Mouse (Mus musculus) midbrain, embryonic 14.5 days (tissue): ENCODE results near the gene Pon1. TPM values are rescaled to one million over a fixed set of nuclear protein-coding genes. Genes with fewer than 3 reads are reported as not detected.
"Not testable (repeated sequence)": the region's sequence is repeated elsewhere in the genome, so short reads cannot be mapped to it uniquely, and the experiment has no call there.

ENCODE experiments used
- ATAC-seq: fragments of 200-750 bp; cut with Nextera tagmentation; 2 replicates; pipeline ENCODE4 v1.8.0; 2017; ENCODE audit warnings: moderate number of reproducible peaks, moderate library complexity; ENCODE audit not compliant: low FRiP score, low TSS enrichment
- DNase-seq: peaks from one replicate; pipeline ENCODE4 v3.0.0-alpha.2; 2015
- H3K27ac ChIP-seq: fragments of 300-500 bp; sonication (generic); replicated peaks from 2 replicates; pipeline ENCODE4 v1.5.1; 2014; ENCODE audit warnings: mild to moderate bottlenecking, low read depth, low read length, moderate library complexity
- H3K27me3 ChIP-seq: fragments of 300-500 bp; sonication (generic); 2 replicates; pipeline ENCODE4 v1.6.1; 2014; ENCODE audit warnings: low read length, control low read depth, mixed read lengths; ENCODE audit not compliant: control insufficient read depth, insufficient read depth
- H3K36me3 ChIP-seq: fragments of 300-500 bp; sonication (generic); 2 replicates; pipeline ENCODE4 v1.6.1; 2014; ENCODE audit warnings: low read length, control low read depth; ENCODE audit not compliant: control insufficient read depth, insufficient read depth
- H3K4me1 ChIP-seq: fragments of 300-500 bp; sonication (generic); 2 replicates; pipeline ENCODE4 v1.6.1; 2014; ENCODE audit warnings: mild to moderate bottlenecking, antibody characterized with exemption, low read length, control low read depth; ENCODE audit not compliant: control insufficient read depth, insufficient read depth
- H3K4me2 ChIP-seq: fragments of 300-500 bp; sonication (generic); 2 replicates; pipeline ENCODE4 v1.6.1; 2014; ENCODE audit warnings: mild to moderate bottlenecking, low read length, moderate library complexity
- H3K4me3 ChIP-seq: fragments of 300-500 bp; sonication (generic); replicated peaks from 2 replicates; pipeline ENCODE4 v1.5.1; 2014; ENCODE audit warnings: low read depth, low read length
- H3K9ac ChIP-seq: fragments of 300-500 bp; sonication (generic); replicated peaks from 2 replicates; pipeline ENCODE4 v1.6.1; 2014; ENCODE audit warnings: mild to moderate bottlenecking, low read length, moderate library complexity
- H3K9me3 ChIP-seq: fragments of 300-500 bp; sonication (generic); 2 replicates; pipeline ENCODE4 v1.6.1; 2016; ENCODE audit warnings: low read length, control low read depth, mixed read lengths; ENCODE audit not compliant: control insufficient read depth
- WGBS: fragments of 180-500 bp; shearing (Covaris S2); extraction: QIAGEN DNeasy Blood & Tissue Kit; methylation state at CpG from one replicate; pipeline ENCODE4 v1.1.7; 2014; 5-methylcytosine and 5-hydroxymethylcytosine counted together
- polyA plus RNA-seq: library from polyadenylated mRNA; unstranded; fragments of >200 nt; fragmentation: Nextera tagmentation; extraction: Ambion mirVana; gene quantifications from 2 replicates; pipeline ENCODE4 v1.2.1, GENCODE M21; 2014

Pon1 gene
- polyA plus RNA-seq, result not detected in 2 replicates

- H3K27ac ChIP-seq, result no peak within 1 kb of the TSS
- no peaks in the 10 kb centered on the region for H3K36me3 ChIP-seq
- no peak within 1 kb of the TSS for H3K4me3 ChIP-seq
- H3K9me3 ChIP-seq, result no peaks in the 10 kb centered on the region
- no peak within 1 kb of the TSS for H3K9ac ChIP-seq
- no peaks in the 10 kb centered on the region for H3K4me1 ChIP-seq
- WGBS, result 40% methylated on average over 5 of the region's 5 CpGs
- H3K4me2 ChIP-seq, result no peak within 1 kb of the TSS
- ATAC-seq (no peak; the same call in 1 of the 2 replicates), DNase-seq (no peak)
- no peaks in the 10 kb centered on the region for H3K27me3 ChIP-seq
Observed at GRCm38 (mm10) chr6:5193693-5194092, at the start of gene Pon1. Gene Pon1 (minus strand): TSS chr6:5193946.

GRCm38 (mm10) chr6:5238799-5239198, 45.1 kb upstream of the Pon1 start:
- WGBS, result 94% methylated on average over 3 of the region's 3 CpGs
- no peak for DNase-seq
- no peaks in the 10 kb centered on the region for H3K4me1 ChIP-seq
- H3K36me3 ChIP-seq, result no peaks in the 10 kb centered on the region
- H3K9me3 ChIP-seq, result no peaks in the 10 kb centered on the region
- no peak overlapping the region for H3K27ac ChIP-seq
- H3K4me3 ChIP-seq, result no peak overlapping the region
- no peaks in the 10 kb centered on the region for H3K27me3 ChIP-seq
- H3K9ac ChIP-seq, result no peak overlapping the region
- no peak for ATAC-seq
- H3K4me2 ChIP-seq, result no peak overlapping the region

GRCm38 (mm10) chr6:5237510-5237909, 43.8 kb upstream of the Pon1 start:
- ATAC-seq, result no peak
- Histone ChIP-seq H3K9ac (no peak overlapping the region), H3K36me3 (no peaks in the 10 kb centered on the region), H3K4me2 (no peak overlapping the region), H3K9me3 (no peaks in the 10 kb centered on the region), H3K27ac (no peak overlapping the region), H3K4me1 (no peaks in the 10 kb centered on the region), H3K27me3 (no peaks in the 10 kb centered on the region), H3K4me3 (no peak overlapping the region)
- DNase-seq, result no peak
- WGBS, result 96% methylated on average over 4 of the region's 4 CpGs

- ATAC-seq (no peak), DNase-seq (no peak)
- Histone ChIP-seq H3K27me3 (no peaks in the 10 kb centered on the region), H3K27ac (no peak overlapping the region), H3K9me3 (no peaks in the 10 kb centered on the region), H3K4me3 (no peak overlapping the region), H3K36me3 (no peaks in the 10 kb centered on the region), H3K4me2 (no peak overlapping the region), H3K4me1 (no peaks in the 10 kb centered on the region), H3K9ac (no peak overlapping the region)
- 76% methylated on average over 8 of the region's 8 CpGs for WGBS
Observed at GRCm38 (mm10) chr6:5236843-5237371, 43.2 kb upstream of the Pon1 start.

GRCm38 (mm10) chr6:5234563-5234962, 40.8 kb upstream of the Pon1 start:
- no peak overlapping the region for H3K9ac ChIP-seq
- H3K4me3 ChIP-seq, result no peak overlapping the region
- no peaks in the 10 kb centered on the region for H3K27me3 ChIP-seq
- DNase-seq, result no peak
- H3K9me3 ChIP-seq, result no peaks in the 10 kb centered on the region
- no peak overlapping the region for H3K4me2 ChIP-seq
- no peak overlapping the region for H3K27ac ChIP-seq
- no peaks in the 10 kb centered on the region for H3K4me1 ChIP-seq
- WGBS, result 67% methylated on average over 3 of the region's 3 CpGs
- ATAC-seq, result no peak
- no peaks in the 10 kb centered on the region for H3K36me3 ChIP-seq

- Histone ChIP-seq H3K36me3 (no peaks in the 10 kb centered on the region), H3K4me3 (no peak overlapping the region), H3K4me2 (no peak overlapping the region), H3K27ac (no peak overlapping the region), H3K4me1 (no peaks in the 10 kb centered on the region), H3K9me3 (no peaks in the 10 kb centered on the region), H3K27me3 (no peaks in the 10 kb centered on the region), H3K9ac (no peak overlapping the region)
- ATAC-seq, result no peak
- DNase-seq, result no peak
- 89% methylated on average over 1 of the region's 1 CpGs for WGBS
Observed at GRCm38 (mm10) chr6:5233812-5234211, 40.1 kb upstream of the Pon1 start.

GRCm38 (mm10) chr6:5232022-5232421, 38.3 kb upstream of the Pon1 start:
- Histone ChIP-seq H3K36me3 (no peaks in the 10 kb centered on the region), H3K9me3 (no peaks in the 10 kb centered on the region), H3K9ac (no peak overlapping the region), H3K4me3 (no peak overlapping the region), H3K4me2 (no peak overlapping the region), H3K27me3 (no peaks in the 10 kb centered on the region), H3K4me1 (no peaks in the 10 kb centered on the region), H3K27ac (no peak overlapping the region)
- no peak for ATAC-seq
- WGBS, result 92% methylated on average over 4 of the region's 4 CpGs
- DNase-seq, result no peak

GRCm38 (mm10) chr6:5230261-5230660, 36.5 kb upstream of the Pon1 start:
- Histone ChIP-seq H3K27me3 (no peaks in the 10 kb centered on the region), H3K9me3 (no peaks in the 10 kb centered on the region), H3K36me3 (no peaks in the 10 kb centered on the region), H3K27ac (no peak overlapping the region), H3K4me2 (no peak overlapping the region), H3K4me1 (no peaks in the 10 kb centered on the region), H3K9ac (no peak overlapping the region), H3K4me3 (no peak overlapping the region)
- ATAC-seq (no peak), DNase-seq (no peak)
- 96% methylated on average over 5 of the region's 5 CpGs for WGBS

GRCm38 (mm10) chr6:5223551-5223950, 29.8 kb upstream of the Pon1 start:
- not testable (repeated sequence) for H3K4me3 ChIP-seq, H3K4me1 ChIP-seq, H3K27ac ChIP-seq, H3K9ac ChIP-seq, H3K27me3 ChIP-seq, DNase-seq, H3K36me3 ChIP-seq, H3K4me2 ChIP-seq, ATAC-seq, H3K9me3 ChIP-seq
- WGBS, result 93% methylated on average over 2 of the region's 2 CpGs
